Mouse (Mus musculus) brown adipose tissue, adult 24 weeks (tissue): ENCODE measurements around the gene 3110082J24Rik. TPM values are rescaled to one million over a fixed set of nuclear protein-coding genes. Genes with fewer than 3 reads are reported as not detected.

Experiments used
- H3K27ac ChIP-seq: fragments of 200-500 bp; replicated peaks from 2 replicates; pipeline ENCODE4 v1.5.1; 2012; ENCODE audit warnings: low read depth, mild to moderate bottlenecking, low read length
- H3K4me1 ChIP-seq: fragments of 200-500 bp; 2 replicates; pipeline ENCODE4 v1.6.1; 2012; ENCODE audit warnings: low read length, mixed read lengths; ENCODE audit not compliant: control insufficient read depth, insufficient read depth, insufficient read length
- H3K4me3 ChIP-seq: fragments of 200-500 bp; 2 replicates; pipeline ENCODE4 v1.5.1; 2012; ENCODE audit warnings: low read depth, mild to moderate bottlenecking, low read length, moderate library complexity; ENCODE audit not compliant: insufficient read depth
- polyA plus RNA-seq: library from polyadenylated mRNA; stranded (reverse); fragments of >200 nt; gene quantifications from 2 replicates; pipeline ENCODE4 v1.2.4, GENCODE M21; 2012; ENCODE audit not compliant: missing spikeins, insufficient read depth, insufficient read length

3110082J24Rik gene
- polyA plus RNA-seq, 1 experiment = not detected

GRCm38 (mm10) chr5:30128680-30129079 lies 22.8 kb upstream of the 3110082J24Rik start:
- H3K4me3 ChIP-seq = no peak overlapping the region
- H3K4me1 ChIP-seq = 0 out of 2 replicates have a peak, but pooled peaks cover 2% of the 10 kb centered on the region
- no peak overlapping the region for H3K27ac ChIP-seq

DNA sequence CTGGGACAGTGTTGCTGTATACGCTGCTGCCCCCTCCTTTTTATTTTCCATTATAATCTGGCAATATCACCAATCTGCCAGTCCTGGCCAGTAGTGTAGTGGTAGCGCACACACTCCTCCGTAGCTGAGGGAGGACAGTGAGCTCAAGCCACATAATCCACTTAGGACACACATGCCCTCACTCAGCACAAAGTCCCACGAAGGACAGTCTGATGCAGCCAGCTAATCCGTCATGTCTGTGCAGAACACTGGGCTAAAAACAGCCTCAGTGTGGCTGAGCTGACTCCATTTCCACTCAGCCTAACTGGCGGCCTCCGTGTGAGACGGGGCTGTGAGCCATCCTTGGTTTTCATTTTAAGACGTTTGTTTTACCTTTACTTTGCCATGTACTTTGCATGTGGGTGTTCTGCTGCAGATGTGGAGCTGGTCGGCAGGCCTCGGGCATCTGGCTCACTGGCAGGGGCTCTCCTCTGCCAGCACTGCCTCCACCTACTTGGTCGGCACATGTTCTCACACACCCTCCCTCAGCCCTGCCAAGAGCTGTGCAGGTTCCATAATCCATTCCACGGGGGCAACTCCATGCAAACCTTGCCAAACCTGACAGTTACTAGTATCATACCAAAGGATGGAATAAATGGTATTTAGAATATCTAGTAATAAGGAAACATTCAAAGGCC lies 22.2 kb upstream of the 3110082J24Rik start:
- 0 out of 2 replicates have a peak, but pooled peaks cover 2% of the 10 kb centered on the region for H3K4me1 ChIP-seq
- H3K4me3 ChIP-seq = no peak overlapping the region
- 0 out of 2 replicates have a peak overlapping the region, but pooled peaks have one; percentile 5 for H3K27ac ChIP-seq

DNA sequence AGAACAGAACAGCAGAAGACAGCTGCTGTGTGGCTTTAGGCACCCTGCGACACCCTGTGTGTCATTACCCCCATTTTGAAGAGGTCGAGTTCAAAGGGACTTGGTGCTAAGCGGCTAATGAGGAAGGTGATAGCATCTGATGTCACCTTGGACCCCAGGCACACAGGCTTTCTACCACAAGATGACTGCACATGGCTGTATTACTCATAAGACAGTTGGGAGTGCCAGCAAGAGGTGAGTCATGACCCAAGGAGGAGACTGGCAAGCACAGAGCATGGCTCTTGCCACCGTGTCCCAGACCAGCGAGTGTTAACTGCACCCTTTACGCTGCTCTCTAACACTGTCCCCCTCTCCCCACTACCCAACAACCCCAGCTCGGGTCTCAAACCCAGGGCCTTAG lies 20.9 kb upstream of the 3110082J24Rik start:
- no peak overlapping the region for H3K4me3 ChIP-seq
- H3K4me1 ChIP-seq = 0 out of 2 replicates have a peak, but pooled peaks cover 2% of the 10 kb centered on the region
- peak overlapping the region; percentile 54 for H3K27ac ChIP-seq

DNA sequence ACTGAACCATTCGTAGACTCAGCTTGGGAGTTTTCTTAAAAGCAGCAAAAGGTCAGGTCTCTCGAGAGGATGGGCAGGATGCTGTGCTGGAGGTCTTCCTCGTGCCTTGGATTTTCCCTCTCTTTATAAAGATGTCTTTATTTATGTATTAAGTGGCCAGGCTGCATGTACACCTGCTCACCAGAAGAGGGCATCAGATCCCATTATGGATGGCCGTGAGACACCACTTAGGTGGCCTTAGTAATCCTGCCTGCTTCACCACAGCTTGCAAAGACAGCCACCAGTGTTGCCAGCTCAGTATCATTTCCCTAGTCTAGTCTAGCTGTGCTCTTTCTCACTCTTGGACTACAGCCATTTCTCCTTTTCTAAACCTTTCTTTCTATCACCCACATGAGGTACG lies 19.7 kb upstream of the 3110082J24Rik start:
- H3K4me3 ChIP-seq = no peak overlapping the region
- no peak overlapping the region for H3K27ac ChIP-seq
- H3K4me1 ChIP-seq = 0 out of 2 replicates have a peak, but pooled peaks cover 2% of the 10 kb centered on the region

DNA sequence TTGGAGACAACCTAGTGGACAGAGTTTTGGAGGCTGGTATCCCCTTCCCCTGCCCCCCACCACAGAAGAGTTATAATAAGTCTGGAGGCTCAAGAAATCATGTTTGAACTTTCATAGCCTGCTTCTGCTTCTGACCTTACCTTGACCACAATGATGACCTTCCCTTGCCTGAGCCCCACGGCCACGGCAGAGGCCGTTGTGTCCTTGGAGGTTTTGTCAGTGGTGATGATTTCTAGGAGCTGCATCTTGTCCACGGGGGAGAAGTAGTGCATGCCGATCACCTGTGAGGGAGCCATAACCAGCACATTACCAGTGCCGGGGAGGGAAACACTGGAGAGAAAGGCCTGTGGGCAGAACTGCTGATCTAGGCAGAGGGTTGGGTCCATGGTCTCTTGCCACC lies 16.6 kb upstream of the 3110082J24Rik start:
- H3K4me1 ChIP-seq = no peaks in the 10 kb centered on the region
- H3K4me3 ChIP-seq = no peak overlapping the region
- H3K27ac ChIP-seq = no peak overlapping the region

DNA sequence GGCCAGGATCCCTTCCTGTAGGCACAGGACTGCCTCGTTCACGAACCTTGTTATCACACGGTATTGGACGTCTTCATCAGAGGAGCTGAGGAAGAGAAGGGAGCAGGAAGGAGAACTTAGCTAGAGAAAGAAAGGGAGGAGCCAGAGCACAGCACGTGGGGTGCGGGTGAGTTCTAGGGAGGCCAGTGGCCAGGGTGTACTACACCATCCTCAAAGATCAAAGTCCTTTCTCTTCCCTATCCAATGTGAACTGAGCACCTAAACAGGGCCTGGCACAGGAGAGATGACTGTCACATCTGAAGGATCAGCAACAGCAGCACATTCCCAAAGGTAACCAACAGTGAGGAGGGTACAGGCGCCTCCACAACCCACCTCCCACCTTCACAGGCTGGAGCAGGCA lies 14.2 kb upstream of the 3110082J24Rik start:
- H3K4me1 ChIP-seq = no peaks in the 10 kb centered on the region
- H3K4me3 ChIP-seq = no peak overlapping the region
- H3K27ac ChIP-seq = no peak overlapping the region

DNA sequence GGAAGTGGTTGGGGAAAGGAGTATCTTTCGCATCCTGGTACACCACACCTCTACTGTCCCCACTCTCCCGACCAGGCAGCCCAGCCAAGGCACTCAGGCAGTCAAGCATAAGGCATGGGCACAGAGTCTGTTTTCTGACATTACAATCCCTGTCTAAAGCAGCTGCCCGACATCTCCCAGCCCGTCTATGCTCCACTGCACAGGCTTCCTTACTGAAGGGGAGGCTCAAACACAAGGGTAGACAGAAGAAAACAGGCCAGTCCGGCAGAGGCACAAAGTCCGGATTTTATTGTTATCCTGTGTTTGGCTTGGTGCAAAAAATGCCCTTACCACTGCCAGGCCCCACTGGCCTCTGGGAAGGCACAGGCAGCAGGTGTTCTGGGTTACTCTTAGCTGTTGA lies 13.3 kb upstream of the 3110082J24Rik start:
- H3K4me1 ChIP-seq = no peaks in the 10 kb centered on the region
- no peak overlapping the region for H3K27ac ChIP-seq
- H3K4me3 ChIP-seq = no peak overlapping the region

GRCm38 (mm10) chr5:30118018-30118417 lies 12.1 kb upstream of the 3110082J24Rik start:
- H3K27ac ChIP-seq = no peak overlapping the region
- no peaks in the 10 kb centered on the region for H3K4me1 ChIP-seq
- no peak overlapping the region for H3K4me3 ChIP-seq

GRCm38 (mm10) chr5:30115718-30116117 lies 9.8 kb upstream of the 3110082J24Rik start:
- H3K27ac ChIP-seq = no peak overlapping the region
- H3K4me3 ChIP-seq = no peak overlapping the region
- H3K4me1 ChIP-seq = no peaks in the 10 kb centered on the region

DNA sequence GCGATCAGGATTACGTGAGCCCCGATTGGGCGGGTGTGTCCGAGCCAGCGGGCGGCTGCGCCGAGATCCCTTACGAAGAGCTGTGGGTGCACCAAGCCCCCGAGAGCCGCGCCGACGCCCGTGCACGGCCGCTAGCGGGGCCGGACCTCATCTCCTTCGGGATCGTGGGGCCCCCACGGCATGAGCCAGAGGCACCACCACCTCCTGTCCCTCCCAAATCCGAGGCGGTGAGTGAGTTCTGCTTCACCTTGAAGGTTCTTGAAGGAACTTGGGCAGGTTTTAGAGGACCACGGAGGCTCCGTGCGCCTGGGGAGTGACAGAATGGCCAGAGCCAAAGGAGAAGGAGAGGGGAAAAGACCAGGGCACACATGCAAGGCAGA lies 8.9 kb upstream of the 3110082J24Rik start:
- peak overlapping the region; percentile 48 for H3K4me3 ChIP-seq
- no peak overlapping the region for H3K27ac ChIP-seq
- no peaks in the 10 kb centered on the region for H3K4me1 ChIP-seq

GRCm38 (mm10) chr5:30113881-30114760 lies 8.2 kb upstream of the 3110082J24Rik start:
- Histone ChIP-seq H3K4me3 (peak overlapping the region; percentile 48), H3K27ac (no peak overlapping the region), H3K4me1 (no peaks in the 10 kb centered on the region)

GRCm38 (mm10) chr5:30112533-30113068 lies 6.7 kb upstream of the 3110082J24Rik start:
- H3K4me3 ChIP-seq = no peak overlapping the region
- H3K4me1 ChIP-seq = no peaks in the 10 kb centered on the region
- no peak overlapping the region for H3K27ac ChIP-seq

- no peak overlapping the region for H3K27ac ChIP-seq
- H3K4me3 ChIP-seq = no peak overlapping the region
- no peaks in the 10 kb centered on the region for H3K4me1 ChIP-seq
These were observed 5.9 kb upstream of the 3110082J24Rik start for GRCm38 (mm10) chr5:30111771-30112170.

DNA sequence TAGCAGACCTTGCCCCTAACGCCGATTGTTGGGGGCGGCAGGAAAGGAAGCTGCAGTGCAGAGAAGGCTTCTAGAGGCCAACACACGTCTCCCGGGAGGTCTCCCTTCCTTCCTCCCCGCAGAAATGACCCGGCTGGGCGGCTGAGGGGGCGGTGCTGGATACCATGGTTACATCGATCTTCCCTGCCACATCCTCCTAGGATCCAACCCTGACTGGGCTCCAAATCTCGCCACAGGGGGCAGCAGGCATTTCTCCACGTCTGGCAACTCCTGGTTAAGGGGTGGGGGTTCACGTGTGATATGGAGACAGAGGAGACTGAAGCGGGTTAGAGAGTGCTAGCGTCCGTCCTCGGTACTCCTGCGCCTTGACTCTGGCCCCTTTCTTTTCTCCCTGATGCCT lies 5.2 kb upstream of the 3110082J24Rik start:
- Histone ChIP-seq H3K4me1 (no peaks in the 10 kb centered on the region), H3K27ac (no peak overlapping the region), H3K4me3 (peak overlapping the region; percentile 12; the same call in 1 of the 2 replicates)

DNA sequence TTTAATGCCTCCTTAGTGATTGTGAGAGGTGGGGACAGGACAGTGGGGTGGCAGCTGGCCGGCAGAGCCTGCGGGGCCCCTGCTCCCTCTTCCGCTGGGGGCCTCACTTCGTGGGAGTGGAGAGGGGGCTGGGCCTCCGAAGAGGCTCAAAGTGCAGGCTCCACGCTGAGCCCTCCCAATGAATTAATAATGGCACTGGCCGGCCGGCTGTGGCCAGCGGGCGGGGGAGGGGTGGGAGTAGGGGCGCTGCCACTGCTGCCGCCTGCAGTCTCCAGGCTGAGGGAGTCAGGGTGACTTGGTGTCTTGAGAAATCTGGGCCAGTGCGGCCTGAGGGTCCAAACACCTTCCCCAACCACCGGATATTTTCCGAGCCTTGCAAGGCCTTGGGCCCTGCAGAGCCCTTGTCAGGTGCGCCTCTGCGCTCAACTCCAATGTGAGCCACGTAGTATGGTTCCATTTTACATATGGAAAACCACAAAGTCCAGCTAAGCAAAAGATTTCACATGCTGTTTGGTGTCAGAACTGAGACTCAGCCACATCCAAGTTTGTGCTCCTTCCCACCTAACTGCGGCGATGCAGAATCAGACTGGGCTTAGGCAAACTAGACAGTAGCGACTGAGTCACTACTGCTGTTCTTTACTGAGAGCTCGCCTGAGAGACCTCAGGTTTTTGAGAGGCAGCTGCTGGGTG lies 4.6 kb upstream of the 3110082J24Rik start:
- H3K27ac ChIP-seq = no peak overlapping the region
- peak overlapping the region; percentile 12; the same call in 1 of the 2 replicates for H3K4me3 ChIP-seq
- no peaks in the 10 kb centered on the region for H3K4me1 ChIP-seq
